Mouse (Mus musculus) limb, embryonic 11.5 days (tissue): Measurements from ENCODE around the gene Xpr1. TPM values are rescaled to one million over a fixed set of nuclear protein-coding genes. Genes with fewer than 3 reads are reported as not detected.
"Not testable (repeated sequence)": the region's sequence is repeated elsewhere in the genome, so short reads cannot be mapped to it uniquely, and the experiment has no call there.

ENCODE experiments used
- ATAC-seq: fragments of 200-750 bp; cut with Nextera tagmentation; 2 replicates; pipeline ENCODE4 v1.8.0; 2017; ENCODE audit warnings: low read depth; ENCODE audit not compliant: insufficient number of reproducible peaks, low FRiP score, low TSS enrichment
- DNase-seq: peaks from one replicate; pipeline ENCODE4 v3.0.0-alpha.2; 2015; ENCODE audit warnings: low spot score
- H3K27ac ChIP-seq: fragments of 300-500 bp; sonication (generic); replicated peaks from 2 replicates; pipeline ENCODE4 v1.5.1; 2014; ENCODE audit warnings: low read depth, mild to moderate bottlenecking, low read length
- H3K27me3 ChIP-seq: fragments of 300-500 bp; sonication (generic); 2 replicates; pipeline ENCODE4 v1.6.1; 2014; ENCODE audit warnings: mild to moderate bottlenecking, low read length, mixed read lengths; ENCODE audit not compliant: control insufficient read depth, insufficient read depth
- H3K36me3 ChIP-seq: fragments of 300-500 bp; sonication (generic); 2 replicates; pipeline ENCODE4 v1.6.1; 2014; ENCODE audit warnings: mild to moderate bottlenecking, low read length, moderate library complexity, mixed read lengths; ENCODE audit not compliant: control insufficient read depth, insufficient read depth
- H3K4me1 ChIP-seq: fragments of 300-500 bp; sonication (generic); 2 replicates; pipeline ENCODE4 v1.6.1; 2014; ENCODE audit warnings: low read length, mixed read lengths; ENCODE audit not compliant: control insufficient read depth, insufficient read depth
- H3K4me2 ChIP-seq: fragments of 300-500 bp; sonication (generic); 2 replicates; pipeline ENCODE4 v1.6.1; 2014; ENCODE audit warnings: low read depth, mild to moderate bottlenecking, moderate library complexity; ENCODE audit not compliant: severe bottlenecking
- H3K4me3 ChIP-seq: fragments of 300-500 bp; sonication (generic); 2 replicates; pipeline ENCODE4 v1.5.1; 2014; ENCODE audit warnings: low read depth, low read length
- H3K9ac ChIP-seq: fragments of 300-500 bp; sonication (generic); 2 replicates; pipeline ENCODE4 v1.6.1; 2014; ENCODE audit warnings: mild to moderate bottlenecking, low read length
- H3K9me3 ChIP-seq: fragments of 300-500 bp; sonication (generic); 2 replicates; pipeline ENCODE4 v1.6.1; 2016; ENCODE audit warnings: low read length; ENCODE audit not compliant: control insufficient read depth
- WGBS: fragments of 180-500 bp; shearing (Covaris S2); extraction: QIAGEN DNeasy Blood & Tissue Kit; methylation state at CpG from one replicate; pipeline ENCODE4 v1.1.7; 2014; 5-methylcytosine and 5-hydroxymethylcytosine counted together
- polyA plus RNA-seq: library from polyadenylated mRNA; unstranded; fragments of >200 nt; fragmentation: Nextera tagmentation; extraction: Ambion mirVana; gene quantifications from 2 replicates; pipeline ENCODE4 v1.2.1, GENCODE M21; 2014

Gene Xpr1
- polyA plus RNA-seq, 1 experiment from 2014 or later: 7.1 TPM

DNA sequence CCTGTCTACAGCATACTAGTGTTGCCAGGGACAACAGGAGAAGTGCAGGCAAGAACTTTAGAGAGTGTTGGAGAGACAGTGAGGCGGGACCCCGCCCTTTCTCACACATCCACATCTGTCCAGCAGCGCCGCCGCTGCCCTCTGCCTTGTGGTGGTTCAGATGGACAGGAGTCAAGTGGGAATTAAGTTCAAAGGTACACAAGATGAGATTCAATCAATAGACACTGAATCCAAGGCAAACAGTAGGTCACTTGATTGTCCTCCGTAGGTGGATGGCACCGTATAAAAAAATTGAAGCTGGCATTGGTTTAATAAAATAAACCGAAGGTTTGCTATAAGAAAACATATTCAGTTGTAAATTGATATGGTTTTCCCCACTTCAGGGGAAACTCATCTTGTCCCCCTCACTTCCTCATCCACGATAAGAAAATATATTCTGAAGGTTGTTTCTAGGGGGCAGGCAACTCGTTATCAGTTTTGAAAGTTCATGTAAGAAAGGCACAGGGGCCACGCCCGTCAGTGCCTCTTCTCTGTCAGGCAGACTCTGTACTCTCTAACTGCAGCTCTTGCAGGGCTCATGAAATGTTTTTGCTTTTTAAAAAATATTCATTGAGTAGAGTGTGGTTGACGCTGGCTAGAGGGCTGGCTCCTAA lies 140.7 kb downstream of the Xpr1 start:
- Histone ChIP-seq H3K9me3 (no peaks in the 10 kb centered on the region), H3K27me3 (no peaks in the 10 kb centered on the region), H3K4me3 (no peak overlapping the region), H3K36me3 (no peaks in the 10 kb centered on the region), H3K4me2 (no peak overlapping the region), H3K9ac (no peak overlapping the region), H3K27ac (no peak overlapping the region), H3K4me1 (peaks cover 11% of the 10 kb centered on the region)
- DNase-seq (no peak), ATAC-seq (no peak)
- WGBS: 70% methylated on average over 13 of the region's 13 CpGs

GRCm38 (mm10) chr1:155275793-155276192 lies 141.4 kb downstream of the Xpr1 start:
- ATAC-seq (no peak), DNase-seq (no peak)
- Histone ChIP-seq H3K36me3 (no peaks in the 10 kb centered on the region), H3K4me1 (peaks cover 6% of the 10 kb centered on the region), H3K27me3 (no peaks in the 10 kb centered on the region), H3K4me3 (no peak overlapping the region), H3K27ac (no peak overlapping the region), H3K4me2 (no peak overlapping the region), H3K9me3 (no peaks in the 10 kb centered on the region), H3K9ac (no peak overlapping the region)
- WGBS: 82% methylated on average over 4 of the region's 4 CpGs

- WGBS: 84% methylated on average over 3 of the region's 3 CpGs
- DNase-seq: no peak
Measured at GRCm38 (mm10) chr1:155274976-155275375, 142.2 kb downstream of the Xpr1 start.

GRCm38 (mm10) chr1:155272953-155273352 lies 144.3 kb downstream of the Xpr1 start:
- Histone ChIP-seq H3K27ac (no peak overlapping the region), H3K9ac (no peak overlapping the region), H3K4me1 (peaks cover 6% of the 10 kb centered on the region), H3K9me3 (no peaks in the 10 kb centered on the region), H3K4me3 (no peak overlapping the region), H3K4me2 (no peak overlapping the region), H3K27me3 (no peaks in the 10 kb centered on the region), H3K36me3 (no peaks in the 10 kb centered on the region)
- WGBS: 87% methylated on average over 4 of the region's 4 CpGs
- ATAC-seq: no peak
- DNase-seq: no peak

More at GRCm38 (mm10) chr1:155274976-155275375, 142.2 kb downstream of the Xpr1 start:
- H3K36me3 ChIP-seq: no peaks in the 10 kb centered on the region
- peaks cover 6% of the 10 kb centered on the region for H3K4me1 ChIP-seq
- no peak for ATAC-seq
- H3K9ac ChIP-seq: no peak overlapping the region
- H3K4me3 ChIP-seq: no peak overlapping the region
- no peak overlapping the region for H3K4me2 ChIP-seq
- H3K27me3 ChIP-seq: no peaks in the 10 kb centered on the region
- H3K27ac ChIP-seq: no peak overlapping the region
- H3K9me3 ChIP-seq: no peaks in the 10 kb centered on the region

- DNase-seq, H3K9ac ChIP-seq, H3K9me3 ChIP-seq, ATAC-seq, H3K4me3 ChIP-seq, H3K27me3 ChIP-seq, H3K4me1 ChIP-seq, H3K36me3 ChIP-seq, H3K4me2 ChIP-seq, H3K27ac ChIP-seq: not testable (repeated sequence)
- 94% methylated on average over 10 of the region's 10 CpGs for WGBS
Measured at GRCm38 (mm10) chr1:155262496-155262895, 154.7 kb downstream of the Xpr1 start.

GRCm38 (mm10) chr1:155254309-155254708 lies 162.9 kb downstream of the Xpr1 start:
- H3K9ac ChIP-seq: no peak overlapping the region
- H3K36me3 ChIP-seq: no peaks in the 10 kb centered on the region
- H3K9me3 ChIP-seq: no peaks in the 10 kb centered on the region
- H3K27ac ChIP-seq: no peak overlapping the region
- no peak for ATAC-seq
- no peak overlapping the region for H3K4me2 ChIP-seq
- H3K4me3 ChIP-seq: no peak overlapping the region
- WGBS: 93% methylated on average over 8 of the region's 8 CpGs
- H3K4me1 ChIP-seq: no peaks in the 10 kb centered on the region
- H3K27me3 ChIP-seq: no peaks in the 10 kb centered on the region
- no peak for DNase-seq

- no peak overlapping the region for H3K9ac ChIP-seq
- no peak for DNase-seq
- H3K4me1 ChIP-seq: no peaks in the 10 kb centered on the region
- H3K27me3 ChIP-seq: no peaks in the 10 kb centered on the region
- H3K36me3 ChIP-seq: no peaks in the 10 kb centered on the region
- no peak overlapping the region for H3K4me2 ChIP-seq
- H3K27ac ChIP-seq: no peak overlapping the region
- no peaks in the 10 kb centered on the region for H3K9me3 ChIP-seq
- H3K4me3 ChIP-seq: no peak overlapping the region
- 66% methylated on average over 12 of the region's 12 CpGs for WGBS
- ATAC-seq: no peak
Measured at GRCm38 (mm10) chr1:155253126-155253525, 164.1 kb downstream of the Xpr1 start.

DNA sequence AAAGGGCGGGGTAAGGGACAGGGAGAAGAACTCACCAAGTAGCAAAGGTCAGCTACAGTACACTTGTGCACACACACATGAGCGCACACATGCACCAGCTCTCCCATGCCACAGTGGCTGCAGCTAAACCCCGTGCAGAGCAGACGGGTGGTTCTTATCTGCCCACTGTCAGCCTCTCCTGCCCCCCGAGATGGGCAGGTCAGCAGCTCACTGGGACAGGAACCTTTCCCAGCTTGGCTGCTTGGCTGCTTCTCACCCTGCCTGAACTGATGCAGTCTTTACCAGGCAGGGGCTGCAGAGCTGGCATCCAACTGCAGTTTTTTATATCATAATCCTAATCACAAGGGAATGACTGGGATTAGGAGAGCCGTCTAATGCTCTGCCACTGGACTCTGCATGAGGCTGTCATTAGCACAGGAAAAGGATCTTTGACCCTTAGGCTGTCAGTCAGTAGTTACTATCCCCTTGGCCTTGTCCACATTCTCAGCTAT lies 164.5 kb downstream of the Xpr1 start:
- 61% methylated on average over 6 of the region's 6 CpGs for WGBS

DNA sequence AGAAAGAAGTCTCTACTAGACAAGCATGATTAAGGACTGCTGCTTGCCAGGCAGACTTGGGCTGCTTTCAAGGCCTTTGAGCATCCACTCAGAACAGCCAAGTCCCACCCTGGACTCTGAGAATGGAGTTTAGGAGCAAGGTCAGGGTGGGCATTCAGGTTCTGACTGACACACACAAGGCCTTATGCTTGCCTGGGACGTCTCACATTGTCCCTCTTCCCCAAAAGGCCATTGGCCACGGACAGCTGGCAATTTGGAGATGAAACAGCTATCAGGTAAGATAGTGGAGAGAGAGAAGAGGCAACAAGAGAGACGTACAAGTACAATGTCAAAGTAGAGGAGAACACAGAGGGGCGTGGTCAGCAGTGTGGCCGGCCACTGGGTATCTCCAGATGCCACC lies 165.6 kb downstream of the Xpr1 start:
- Histone ChIP-seq H3K36me3 (no peaks in the 10 kb centered on the region), H3K4me2 (no peak overlapping the region), H3K27ac (no peak overlapping the region), H3K27me3 (no peaks in the 10 kb centered on the region), H3K9ac (no peak overlapping the region), H3K9me3 (0 out of 2 replicates have a peak, but pooled peaks cover under 1% of the 10 kb centered on the region), H3K4me3 (no peak overlapping the region), H3K4me1 (no peaks in the 10 kb centered on the region)
- 80% methylated on average over 5 of the region's 5 CpGs for WGBS
- DNase-seq: no peak
- ATAC-seq: no peak

More for the DNA sequence above, 164.5 kb downstream of the Xpr1 start:
- no peaks in the 10 kb centered on the region for H3K4me1 ChIP-seq
- H3K4me2 ChIP-seq: no peak overlapping the region
- no peaks in the 10 kb centered on the region for H3K27me3 ChIP-seq
- H3K4me3 ChIP-seq: no peak overlapping the region
- DNase-seq (no peak), ATAC-seq (no peak)
- H3K9me3 ChIP-seq: no peaks in the 10 kb centered on the region
- H3K36me3 ChIP-seq: no peaks in the 10 kb centered on the region
- H3K27ac ChIP-seq: no peak overlapping the region
- no peak overlapping the region for H3K9ac ChIP-seq
